Mouse (Mus musculus) gastrocnemius, postnatal 14 days (tissue): ENCODE data around the gene Tbc1d1. TPM values are rescaled to one million over a fixed set of nuclear protein-coding genes. Genes with fewer than 3 reads are reported as not detected.

ENCODE experiments used
- DNase-seq: peaks from one replicate; pipeline ENCODE4 v3.0.0; 2021; ENCODE audit warnings: mixed read lengths
- intact Hi-C: fragments of 180-260 bp; cut with DNase I; formaldehyde crosslinking; loops from one replicate; pipeline ENCODE4 v1.15.1; 2025; ENCODE audit warnings: low total_unique reads
- microRNA-seq, 2 experiments: library from miRNA; unstranded; fragments of <30 nt; microRNA quantifications; one replicate each; pipeline ENCODE4 v1.2.0; 2021
- total RNA-seq, 2 experiments: library from RNA; stranded (reverse); gene quantifications; 2 replicates each; pipeline ENCODE4 v1.2.3; 2021

The Tbc1d1 gene
- total RNA-seq, 2 experiments from 2014 or later: 29.9 to 39.6 TPM

GRCm38 (mm10) chr5:64384546-64384945 lies 228.4 kb downstream of the Tbc1d1 start:
- intact Hi-C loops: loop anchor here (5.0 to 10.0 kb wide), 2 partner anchors 433 to 480 kb away; no protein-coding TSS in a partner anchor
- DNase-seq: no peak

GRCm38 (mm10) chr5:64386996-64387395 lies 230.9 kb downstream of the Tbc1d1 start:
- intact Hi-C loops: loop anchor here (10.0 kb wide), 1 partner anchor 478 kb away; no protein-coding TSS in a partner anchor
- DNase-seq: no peak

- DNase-seq: no peak
- intact Hi-C loops: loop anchor here (10.0 kb wide), 1 partner anchor 475 kb away; no protein-coding TSS in a partner anchor
Measured at GRCm38 (mm10) chr5:64389202-64389929, 233.3 kb downstream of the Tbc1d1 start.

- intact Hi-C loops: loop anchor here (10.0 kb wide), 1 partner anchor 113 kb away; no protein-coding TSS in a partner anchor
- no peak for DNase-seq
Measured at GRCm38 (mm10) chr5:64391346-64391745, 235.2 kb downstream of the Tbc1d1 start.

GRCm38 (mm10) chr5:64392426-64393020 lies 236.4 kb downstream of the Tbc1d1 start:
- DNase-seq: no peak
- intact Hi-C loops: loop anchor here (10.0 kb wide), 1 partner anchor 112 kb away; no protein-coding TSS in a partner anchor

GRCm38 (mm10) chr5:64393530-64393929 lies 237.4 kb downstream of the Tbc1d1 start:
- intact Hi-C loops: loop anchor here (10.0 kb wide), 1 partner anchor 111 kb away; no protein-coding TSS in a partner anchor
- no peak for DNase-seq

- no peak for DNase-seq
- intact Hi-C loops: loop anchor here (10.0 kb wide), 1 partner anchor 107 kb away; no protein-coding TSS in a partner anchor
Measured at GRCm38 (mm10) chr5:64398155-64398554, 242.1 kb downstream of the Tbc1d1 start.

GRCm38 (mm10) chr5:64400742-64401141 lies 244.6 kb downstream of the Tbc1d1 start:
- intact Hi-C loops: no loop called here
- DNase-seq: no peak

Small RNA genes lying within 50 kb of the gene (microRNA-seq; reads per million reads assigned to microRNA genes)
- gene Gm22395: 0 reads per million in 2 experiments

Other genes starting within 250 kb of the Tbc1d1 start
- 10 to 100 TPM; 12.4 to 13.0 TPM for gene Rell1, start 187.4 kb upstream of the Tbc1d1 start, total RNA-seq
- gene Pgm2, start 63.4 kb upstream of the Tbc1d1 start, total RNA-seq: 1 to 10 TPM; 4.9 to 5.2 TPM